In the genomic region with DNA sequence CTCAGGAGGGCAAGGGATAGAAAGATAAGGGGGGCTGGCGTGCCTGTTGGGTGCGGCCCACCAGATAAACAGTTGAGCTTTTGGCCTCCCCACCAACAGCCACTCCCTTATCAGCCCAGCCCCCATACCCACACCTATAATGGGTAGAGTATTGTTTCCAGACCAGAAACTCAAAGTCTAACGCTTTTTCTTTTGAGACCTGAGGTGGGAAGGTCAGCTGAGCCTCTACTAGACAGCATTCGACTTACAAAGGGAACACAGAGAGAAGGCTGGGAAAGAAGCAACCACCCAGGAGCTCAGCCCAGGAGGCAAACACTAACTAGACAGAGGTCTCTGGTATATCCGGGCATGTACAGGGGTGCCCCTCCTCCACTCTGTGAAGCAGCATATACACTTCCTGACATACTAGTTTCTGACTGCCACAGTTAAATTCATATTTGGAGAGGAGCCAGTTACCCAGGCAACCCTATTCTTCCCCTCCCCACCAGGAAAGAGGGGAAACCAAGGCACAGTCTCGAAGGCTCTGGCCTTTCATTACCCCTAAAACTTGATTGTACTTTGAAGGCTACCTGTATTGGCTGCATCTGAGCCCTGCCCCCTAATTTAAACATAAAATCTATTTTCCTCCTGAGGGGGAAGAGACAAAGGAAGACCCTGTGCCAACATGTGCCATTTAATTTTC, we compare ENCODE assay signal across 8 mouse cellular contexts. TPM values are rescaled to one million over a fixed set of nuclear protein-coding genes. Genes with fewer than 3 reads are reported as not detected.
DNase-seq lines count a peak whose midpoint lies in the region; ATAC-seq and TF ChIP-seq lines count a peak whose summit lies in the region.

No protein-coding gene starts in this region.

- no peak for TF ChIP-seq CTCF in thymus, adult 2 months (IDR thresholded peaks at IDR 0.05; ENCODE audit: borderline replicate concordance, control insufficient read depth, extremely low read depth, insufficient read depth, low read length, poor library complexity)

- peaks cover 57% of the 10 kb centered on the region for H3K4me1 ChIP-seq in heart, embryonic 13.5 days
- peaks cover 49% of the 10 kb centered on the region for H3K4me1 ChIP-seq in forebrain, embryonic 16.5 days (replicated peaks; ENCODE audit: control insufficient read depth, insufficient read depth, low read length)
- H3K4me1 ChIP-seq in thymus, adult 2 months (replicated peaks; ENCODE audit: control insufficient read depth, insufficient read depth, low read length): peaks cover 36% of the 10 kb centered on the region

- peak overlapping the region; percentile 90 for H3K4me2 ChIP-seq in heart, embryonic 13.5 days
- H3K4me2 ChIP-seq in forebrain, embryonic 16.5 days (ENCODE audit: low read length): peak overlapping the region; percentile 85

- 12% methylated on average over 6 of the region's 6 CpGs for WGBS in heart, embryonic 13.5 days
- WGBS in forebrain, embryonic 16.5 days: 12% methylated on average over 6 of the region's 6 CpGs
- WGBS in thymus, adult 2 months: 35% methylated on average over 6 of the region's 6 CpGs

- peak overlapping the region; percentile 96 for H3K9ac ChIP-seq in heart, embryonic 13.5 days
- peak overlapping the region; percentile 89 for H3K9ac ChIP-seq in forebrain, embryonic 16.5 days (replicated peaks; ENCODE audit: low read depth, low read length)

- H3K4me3 ChIP-seq in heart, embryonic 13.5 days: peak overlapping the region; percentile 91
- H3K4me3 ChIP-seq in forebrain, embryonic 16.5 days (replicated peaks; ENCODE audit: low read length): peak overlapping the region; percentile 85
- peak overlapping the region; percentile 99 for H3K4me3 ChIP-seq in thymus, adult 2 months (ENCODE audit: control insufficient read depth, insufficient read depth, low read length)

- H3K36me3 ChIP-seq in heart, embryonic 13.5 days: peaks cover 44% of the 10 kb centered on the region
- peaks cover 34% of the 10 kb centered on the region for H3K36me3 ChIP-seq in forebrain, embryonic 16.5 days (ENCODE audit: control insufficient read depth, insufficient read depth)
- H3K36me3 ChIP-seq in thymus, adult 2 months (ENCODE audit: control insufficient read depth, insufficient read depth, low read length): peaks cover 40% of the 10 kb centered on the region

- H3K27ac ChIP-seq in heart, embryonic 13.5 days (replicated peaks): peak overlapping the region; percentile 99
- H3K27ac ChIP-seq in forebrain, embryonic 16.5 days (ENCODE audit: low read length): peak overlapping the region; percentile 51
- H3K27ac ChIP-seq in thymus, adult 2 months (ENCODE audit: control insufficient read depth, insufficient read depth, low read length): peak overlapping the region; percentile 71

- no peak for DNase-seq in heart, postnatal 25 days (ENCODE audit: low spot score)
- peak; percentile 95 for DNase-seq in ES-CJ7 (ENCODE audit: low read depth, low spot score)
- DNase-seq in lung, postnatal 10 days: peak; percentile 41
- peak; percentile 76 for DNase-seq in thymus, adult 2 months
- no peak for DNase-seq in layer of hippocampus, adult 9-11 months

- no peak for ATAC-seq in heart, embryonic 13.5 days (ENCODE audit: extremely low read depth, insufficient number of reproducible peaks, low FRiP score, low TSS enrichment)
- ATAC-seq in forebrain, embryonic 16.5 days: no peak
- no peak for ATAC-seq in monocyte, adult 5-6 weeks (replicated peaks; ENCODE audit: insufficient number of reproducible peaks, low FRiP score, low TSS enrichment, poor library complexity, severe bottlenecking)

- no peak for TF ChIP-seq POLR2A in thymus, adult 2 months (IDR thresholded peaks at IDR 0.05; ENCODE audit: control insufficient read depth, extremely low read depth, insufficient read depth, low read length, poor library complexity)

- intact Hi-C loops in heart, postnatal 25 days (cut with DNase I): loop anchor here (5.0 kb wide), 1 partner anchor 40 kb away; a partner anchor contains a TSS

- no peaks in the 10 kb centered on the region for H3K27me3 ChIP-seq in heart, embryonic 13.5 days (replicated peaks)
- H3K27me3 ChIP-seq in forebrain, embryonic 16.5 days (replicated peaks; ENCODE audit: control insufficient read depth, insufficient read depth, low read length): no peaks in the 10 kb centered on the region
- H3K27me3 ChIP-seq in thymus, adult 2 months (ENCODE audit: control insufficient read depth, insufficient read depth, low read length): no peaks in the 10 kb centered on the region; the same call in 1 of the 2 replicates

- no peaks in the 10 kb centered on the region for H3K9me3 ChIP-seq in heart, embryonic 13.5 days
- no peaks in the 10 kb centered on the region for H3K9me3 ChIP-seq in forebrain, embryonic 16.5 days (ENCODE audit: control insufficient read depth, low read length)

RNA-seq across cellular contexts. Expression of a gene that starts 7.3 kb away (rescaled TPM):
- polyA plus RNA-seq in heart, embryonic 13.5 days (2015; fragmentation: Nextera tagmentation; extraction: Ambion mirVana): 19.9 and 21.4 TPM in 2 replicates
- 10 to 100 TPM; 14.0 to 14.9 TPM for total RNA-seq in heart, postnatal 25 days (2021)
- polyA plus RNA-seq in forebrain, embryonic 16.5 days (2015; fragmentation: Nextera tagmentation; extraction: Ambion mirVana): 21.8 and 25.9 TPM in 2 replicates
- polyA plus RNA-seq in thymus, adult 2 months (2012; rRNA removed): 42.8 and 44.1 TPM in 2 replicates
- 4.4 to 21.4 TPM (median 6.6 TPM) in 3 replicates for total RNA-seq in monocyte, adult 5-6 weeks (2017)

RNA-seq across cellular contexts. Expression of a gene that starts 7.6 kb away (rescaled TPM):
- 64.7 and 69.7 TPM in 2 replicates for polyA plus RNA-seq in heart, embryonic 13.5 days (2015; fragmentation: Nextera tagmentation; extraction: Ambion mirVana)
- 10 to 100 TPM; 40.3 to 44.7 TPM for total RNA-seq in heart, postnatal 25 days (2021)
- polyA plus RNA-seq in forebrain, embryonic 16.5 days (2015; fragmentation: Nextera tagmentation; extraction: Ambion mirVana): 120 and 130 TPM in 2 replicates
- 699 and 772 TPM in 2 replicates for polyA plus RNA-seq in thymus, adult 2 months (2012; rRNA removed)
- 90.1 to 143 TPM (median 108 TPM) in 3 replicates for total RNA-seq in monocyte, adult 5-6 weeks (2017)

RNA-seq across cellular contexts. Expression of a gene that starts 34.1 kb away (rescaled TPM):
- 5.9 and 6.3 TPM in 2 replicates for polyA plus RNA-seq in heart, embryonic 13.5 days (2015; fragmentation: Nextera tagmentation; extraction: Ambion mirVana)
- total RNA-seq in heart, postnatal 25 days (2021): 1 to 10 TPM; 6.2 to 7.0 TPM
- 3.4 and 3.7 TPM in 2 replicates for polyA plus RNA-seq in forebrain, embryonic 16.5 days (2015; fragmentation: Nextera tagmentation; extraction: Ambion mirVana)
- polyA plus RNA-seq in thymus, adult 2 months (2012; rRNA removed): 9.4 and 11.9 TPM in 2 replicates
- 4.3 to 14.7 TPM (median 6.0 TPM) in 3 replicates for total RNA-seq in monocyte, adult 5-6 weeks (2017)

RNA-seq across cellular contexts. Expression of a gene that starts 38.3 kb away (rescaled TPM):
- polyA plus RNA-seq in heart, embryonic 13.5 days (2015; fragmentation: Nextera tagmentation; extraction: Ambion mirVana): 48.4 and 48.9 TPM in 2 replicates
- 10 to 100 TPM; 14.9 to 16.6 TPM for total RNA-seq in heart, postnatal 25 days (2021)
- 79.5 and 80.8 TPM in 2 replicates for polyA plus RNA-seq in forebrain, embryonic 16.5 days (2015; fragmentation: Nextera tagmentation; extraction: Ambion mirVana)
- polyA plus RNA-seq in thymus, adult 2 months (2012; rRNA removed): 19.5 and 23.3 TPM in 2 replicates
- 30.2 to 54.5 TPM (median 30.5 TPM) in 3 replicates for total RNA-seq in monocyte, adult 5-6 weeks (2017)

RNA-seq across cellular contexts. Expression of a gene that starts 39.1 kb away (rescaled TPM):
- polyA plus RNA-seq in heart, embryonic 13.5 days (2015; fragmentation: Nextera tagmentation; extraction: Ambion mirVana): 12.7 and 13.0 TPM in 2 replicates
- 10 to 100 TPM; 14.8 to 16.0 TPM for total RNA-seq in heart, postnatal 25 days (2021)
- polyA plus RNA-seq in forebrain, embryonic 16.5 days (2015; fragmentation: Nextera tagmentation; extraction: Ambion mirVana): 23.8 and 25.3 TPM in 2 replicates
- 10.9 and 11.2 TPM in 2 replicates for polyA plus RNA-seq in thymus, adult 2 months (2012; rRNA removed)
- 7.5 to 16.0 TPM (median 11.5 TPM) in 3 replicates for total RNA-seq in monocyte, adult 5-6 weeks (2017)

Comparison
In these comparisons a context has a peak if more than half of its experiments do, and no peak if none do; other contexts are left out.
1. DNase-seq: peak in ES-CJ7 (single experiment), lung, postnatal 10 days (single experiment) and thymus, adult 2 months (single experiment); none in heart, postnatal 25 days (single experiment) and layer of hippocampus, adult 9-11 months (single experiment).
2. Peak in every context shown above with its lines, with median percentiles within 50 percentile points of each other: H3K27ac ChIP-seq and H3K4me3 ChIP-seq.